Mouse (Mus musculus): Measurements from ENCODE around the gene Klhdc7b. TPM values are rescaled to one million over a fixed set of nuclear protein-coding genes. Genes with fewer than 3 reads are reported as not detected.
A peak's percentile ranks its signal among the peaks of the same experiment; 100 is the strongest.
"Not testable (repeated sequence)": the region's sequence is repeated elsewhere in the genome, so short reads cannot be mapped to it uniquely, and the experiment has no call there.

The Klhdc7b gene
- total RNA-seq, 4 experiments from 2014 or later: 0.70 to 1.1 (median 0.87) TPM

- no peak for DNase-seq (ENCODE audit: low spot score in 2 of 2)
Measured at GRCm38 (mm10) chr15:89428136-89428790, 43.5 kb downstream of the Klhdc7b start.

GRCm38 (mm10) chr15:89428821-89429351 is 44.2 kb downstream of the Klhdc7b start:
- DNase-seq (ENCODE audit: low spot score in 2 of 2): no peak

GRCm38 (mm10) chr15:89429352-89430221 is 44.9 kb downstream of the Klhdc7b start, which contains the start of the genes C730034F03Rik, Gm44502 and Chkb:
Gene C730034F03Rik (plus strand): TSS chr15:89429589.
Gene Gm44502 (minus strand): TSS chr15:89429696.
Gene Chkb (minus strand): TSS chr15:89429908.
- peak; percentile 87 to 97 for DNase-seq (ENCODE audit: low spot score in 2 of 2)

GRCm38 (mm10) chr15:89430341-89430740 is 45.6 kb downstream of the Klhdc7b start:
- DNase-seq (ENCODE audit: low spot score in 2 of 2): no peak

GRCm38 (mm10) chr15:89430771-89431170 is 46.1 kb downstream of the Klhdc7b start:
- DNase-seq (ENCODE audit: low spot score in 2 of 2): not testable (repeated sequence)

GRCm38 (mm10) chr15:89431271-89431670 is 46.6 kb downstream of the Klhdc7b start:
- no peak for DNase-seq (ENCODE audit: low spot score in 2 of 2)

GRCm38 (mm10) chr15:89431806-89432205 is 47.1 kb downstream of the Klhdc7b start:
- no peak for DNase-seq (ENCODE audit: low spot score in 2 of 2)

GRCm38 (mm10) chr15:89432946-89433345 is 48.2 kb downstream of the Klhdc7b start:
- no peak for DNase-seq (ENCODE audit: low spot score in 2 of 2)

GRCm38 (mm10) chr15:89434136-89434535 is 49.4 kb downstream of the Klhdc7b start:
- DNase-seq (ENCODE audit: low spot score in 2 of 2): no peak

- DNase-seq (ENCODE audit: low spot score in 2 of 2): no peak
Measured at GRCm38 (mm10) chr15:89435878-89436277, 51.2 kb downstream of the Klhdc7b start.

Other genes starting within 250 kb of the Klhdc7b start
- 10 to 100 TPM in 2 of 4 experiments, 1 to 10 TPM in 2; 9.5 to 10.6 (median 10.1) TPM for gene Mapk12, start 244.2 kb upstream of the Klhdc7b start, total RNA-seq (2022)
- gene Mapk11, start 235.3 kb upstream of the Klhdc7b start, total RNA-seq (2022): 10 to 100 TPM; 35.8 to 40.9 (median 39.4) TPM
- gene Plxnb2, start 204.1 kb upstream of the Klhdc7b start, total RNA-seq (2022): 10 to 100 TPM; 42.6 to 60.9 (median 54.8) TPM
- 10 to 100 TPM; 46.2 to 59.3 (median 50.7) TPM for gene Dennd6b, start 188.4 kb upstream of the Klhdc7b start, total RNA-seq (2022)
- 100 to 1,000 TPM; 150 to 165 (median 161) TPM for gene Ppp6r2, start 173.4 kb upstream of the Klhdc7b start, total RNA-seq (2022)
- 100 to 1,000 TPM; 230 to 240 (median 238) TPM for gene Sbf1, start 69.6 kb upstream of the Klhdc7b start, total RNA-seq (2022)
- gene Adm2, start 62.2 kb upstream of the Klhdc7b start, total RNA-seq (2022): not detected
- not detected for gene Miox, start 50.5 kb upstream of the Klhdc7b start, total RNA-seq (2022)
- gene Lmf2, start 29.3 kb upstream of the Klhdc7b start, total RNA-seq (2022): 10 to 100 TPM; 15.7 to 22.6 (median 19.9) TPM
- 100 to 1,000 TPM in 3 of 4 experiments, 10 to 100 TPM in 1; 98.3 to 110 (median 107) TPM for gene Ncaph2, start 29.2 kb upstream of the Klhdc7b start, total RNA-seq (2022)
- 10 to 100 TPM; 23.2 to 28.0 (median 26.8) TPM for gene Sco2, start 11.1 kb upstream of the Klhdc7b start, total RNA-seq (2022)
- gene Tymp, start 7.9 kb upstream of the Klhdc7b start, total RNA-seq (2022): 1 to 10 TPM in 2 of 4 experiments, under 1 TPM in 2; 0.57 to 1.4 (median 0.90) TPM
- gene Odf3b, start 5.6 kb upstream of the Klhdc7b start, total RNA-seq (2022): 1 to 10 TPM; 1.9 to 3.8 (median 2.8) TPM
- not detected for gene Syce3, start 25.6 kb downstream of the Klhdc7b start, total RNA-seq (2022)
- gene Cpt1b, start 40.9 kb downstream of the Klhdc7b start, total RNA-seq (2022): 1 to 10 TPM; 1.2 to 2.2 (median 1.5) TPM
- 1 to 10 TPM; 1.4 to 2.2 (median 1.5) TPM for gene C730034F03Rik, start 44.7 kb downstream of the Klhdc7b start, total RNA-seq (2022)
- under 1 TPM in 1 of 4 experiments, not detected in 3; 0.37 TPM for gene Gm44502, start 44.8 kb downstream of the Klhdc7b start, total RNA-seq (2022)
- 10 to 100 TPM; 37.4 to 49.3 (median 42.9) TPM for gene Chkb, start 45.0 kb downstream of the Klhdc7b start, total RNA-seq (2022)
- 100 to 1,000 TPM; 240 to 262 (median 246) TPM for gene Mapk8ip2, start 69.0 kb downstream of the Klhdc7b start, total RNA-seq (2022)
- 10 to 100 TPM; 31.8 to 37.3 (median 35.9) TPM for gene Arsa, start 92.5 kb downstream of the Klhdc7b start, total RNA-seq (2022)
- 100 to 1,000 TPM; 192 to 223 (median 197) TPM for gene Shank3, start 114.7 kb downstream of the Klhdc7b start, total RNA-seq (2022)
- 1 to 10 TPM; 1.6 to 3.5 (median 2.3) TPM for gene Acr, start 183.4 kb downstream of the Klhdc7b start, total RNA-seq (2022)
- gene Rabl2, start 207.0 kb downstream of the Klhdc7b start, total RNA-seq (2022): 10 to 100 TPM; 28.8 to 35.7 (median 33.1) TPM

Measured in left cerebral cortex, adult 8-10 months (tissue).